ENCODE assay signal across 27 mouse cellular contexts in the genomic region with DNA sequence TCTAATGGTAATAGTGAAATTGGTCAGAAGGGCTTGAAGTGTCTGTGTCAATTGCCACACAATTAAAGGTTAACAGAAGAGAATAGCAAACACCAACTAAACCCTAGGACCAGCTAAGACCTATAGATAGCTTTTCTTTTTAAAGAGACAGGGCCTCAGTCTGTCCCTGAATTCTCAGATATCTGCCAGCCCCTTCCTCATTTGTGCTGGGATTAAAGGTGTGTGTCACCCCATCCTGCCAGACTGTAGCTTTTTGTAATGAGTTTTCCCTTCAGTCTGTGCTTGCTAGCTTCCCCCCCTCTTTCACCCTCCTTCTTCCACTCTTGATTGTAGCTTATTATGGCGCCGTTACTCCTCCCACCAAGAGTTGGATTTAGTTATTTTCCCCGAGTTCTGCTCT. TPM values are rescaled to one million over a fixed set of nuclear protein-coding genes. Genes with fewer than 3 reads are reported as not detected.
"Had no signal": no experiment of that assay in that cellular context is flagged by ENCODE, and none has a peak within 500 bp of the region (broad histone marks: within the 10 kb centered on the region; RNA-seq: fewer than 3 reads in every experiment).

No protein-coding gene starts in this region.

RNA-seq across cellular contexts. Expression of a gene that starts 52.3 kb away (rescaled TPM):
- total RNA-seq: heart, postnatal 10 days; heart, postnatal 14 days; heart, postnatal 25 days; heart, postnatal 36 days; heart, postnatal 4 days; hematopoietic stem cell, adult 5-6 weeks; layer of hippocampus, adult 18-20 months; layer of hippocampus, adult 2 months; layer of hippocampus, adult 8-10 months; layer of hippocampus, postnatal 10 days; layer of hippocampus, postnatal 14 days; layer of hippocampus, postnatal 25 days; layer of hippocampus, postnatal 36 days had no signal
- polyA plus RNA-seq: heart, embryonic 11.5 days; heart, embryonic 12.5 days; heart, embryonic 13.5 days; heart, embryonic 14.5 days; heart, embryonic 15.5 days; heart, embryonic 16.5 days; heart, postnatal 0 days; inflammation-experienced regulatory T-cells, adult 6 months; intestine, embryonic 14.5 days; intestine, embryonic 15.5 days; intestine, embryonic 16.5 days; intestine, postnatal 0 days; kidney, adult 2 months; kidney, embryonic 16.5 days had no signal
